Mouse (Mus musculus) olfactory bulb, adult 2 months (tissue): ENCODE data around the gene Dchs1.
A peak's percentile ranks its signal among the peaks of the same experiment; 100 is the strongest.

Experiments used
- CTCF ChIP-seq: fragments of 200-500 bp; IDR thresholded peaks from 2 replicates; pipeline ENCODE4 v1.5.1; 2012; ENCODE audit warnings: low read depth, mild to moderate bottlenecking, low read length, moderate library complexity; ENCODE audit not compliant: insufficient read depth
- POLR2A ChIP-seq: fragments of 200-500 bp; IDR thresholded peaks from 2 replicates; pipeline ENCODE4 v1.6.1; 2012; ENCODE audit warnings: mild to moderate bottlenecking, low read depth, low read length, moderate library complexity; ENCODE audit not compliant: insufficient read depth

DNA sequence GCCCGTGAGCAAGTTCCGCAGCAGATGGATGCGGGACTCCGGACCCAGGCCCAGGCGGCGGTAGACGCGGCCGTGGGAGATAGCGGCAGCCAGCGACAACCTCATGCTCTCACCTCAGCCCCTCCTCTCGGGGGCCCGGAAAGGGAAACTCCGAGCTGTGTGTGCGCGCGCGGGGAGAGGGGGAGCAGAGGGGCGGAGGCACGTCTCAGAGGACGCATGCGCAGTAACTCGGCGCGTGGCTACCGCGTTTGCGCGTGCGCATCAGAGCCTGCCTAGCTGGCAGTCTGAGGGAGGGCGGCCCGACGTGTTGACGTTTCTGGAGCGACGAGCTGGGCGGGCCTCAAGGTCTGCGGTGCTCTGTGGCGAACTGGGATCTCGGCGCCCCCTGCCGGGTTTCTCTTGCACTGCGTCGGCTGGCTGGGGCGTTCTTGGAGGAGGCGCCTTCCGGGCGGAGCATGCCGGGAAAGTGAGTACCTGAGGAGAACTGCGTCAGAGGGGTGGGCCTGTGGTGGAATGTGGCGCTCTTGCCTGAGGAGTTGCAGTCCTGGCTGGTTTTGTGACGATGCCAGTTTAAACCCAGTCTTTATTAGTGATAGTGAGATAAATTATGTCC is 23.5 kb upstream of the Dchs1 start, which contains the start of gene Mrpl17:
- TF ChIP-seq CTCF = peak; percentile 82
- TF ChIP-seq POLR2A = peak; percentile 64
